In genomic region chr4:134800693-134801092, GRCm38 (mm10) we compare ENCODE assay signal across 14 mouse cellular contexts.
"Had no signal": no experiment of that assay in that cellular context is flagged by ENCODE, and none has a peak within 500 bp of the region (broad histone marks: within the 10 kb centered on the region; RNA-seq: fewer than 3 reads in every experiment).

No protein-coding gene starts in this region.

- H3K27ac ChIP-seq: kidney, postnatal 0 days; layer of hippocampus, adult 2 months; liver, embryonic 13.5 days; lung, embryonic 15.5 days; macrophage; stomach, postnatal 0 days had no signal

- H3K4me3 ChIP-seq: layer of hippocampus, adult 2 months; liver, embryonic 13.5 days; lung, embryonic 15.5 days; megakaryocyte, embryonic 14.5 days had no signal

- ATAC-seq: intestine, postnatal 0 days; liver, postnatal 0 days had no signal

- H3K27me3 ChIP-seq: liver, embryonic 13.5 days; lung, embryonic 15.5 days had no signal

- DNase-seq: kidney, adult 8-10 months; kidney, postnatal 4 days; liver, embryonic 13.5 days; liver, postnatal 0 days; lung, postnatal 14 days; thymus, postnatal 14 days had no signal

- H3K9ac ChIP-seq: liver, embryonic 13.5 days; liver, postnatal 0 days; lung, embryonic 15.5 days had no signal

- H3K4me2 ChIP-seq: liver, embryonic 13.5 days; lung, embryonic 15.5 days; midbrain, embryonic 11.5 days had no signal

- H3K9me3 ChIP-seq: liver, embryonic 13.5 days; lung, embryonic 15.5 days; megakaryocyte, embryonic 14.5 days had no signal
